Mouse (Mus musculus) urinary bladder, postnatal 36 days (tissue): Measurements from ENCODE around the gene Olfr317.
"Not testable (repeated sequence)": the region's sequence is repeated elsewhere in the genome, so short reads cannot be mapped to it uniquely, and the experiment has no call there.

Experiments
- DNase-seq, 2 experiments: peaks; one replicate each; pipeline ENCODE4 v3.0.0; 2022; ENCODE audit warnings: low spot score in 2 of 2, mixed read lengths in 1 of 2

Olfr317 gene

GRCm38 (mm10) chr11:58738792-58739262 is at the start of gene Olfr317:
Olfr317 (minus strand) TSS chr11:58739212.
- DNase-seq: no peak

- no peak for DNase-seq
These were observed 49.3 kb upstream of the Olfr317 start for GRCm38 (mm10) chr11:58788346-58788745.

GRCm38 (mm10) chr11:58787651-58788050 is 48.6 kb upstream of the Olfr317 start:
- DNase-seq: no peak

GRCm38 (mm10) chr11:58784182-58784581 is 45.2 kb upstream of the Olfr317 start:
- no peak for DNase-seq

- no peak for DNase-seq
These were observed 43.6 kb upstream of the Olfr317 start, which contains the start of gene Olfr314 for GRCm38 (mm10) chr11:58782480-58783089. Olfr314 (plus strand) TSS chr11:58782952.

- no peak for DNase-seq
These were observed 33.9 kb upstream of the Olfr317 start, which contains the start of gene Olfr315 for GRCm38 (mm10) chr11:58772888-58773287. Olfr315 (plus strand) TSS chr11:58773188.

GRCm38 (mm10) chr11:58752434-58752833 is 13.4 kb upstream of the Olfr317 start, which contains the start of gene Olfr316:
Olfr316 (plus strand) TSS chr11:58752734.
- no peak for DNase-seq

GRCm38 (mm10) chr11:58751096-58751495 is 12.1 kb upstream of the Olfr317 start:
- DNase-seq: not testable (repeated sequence)

- DNase-seq: no peak
These were observed 5.6 kb downstream of the Olfr317 start for GRCm38 (mm10) chr11:58733372-58733771.

GRCm38 (mm10) chr11:58727896-58728650 is 10.9 kb downstream of the Olfr317 start:
- not testable (repeated sequence) for DNase-seq

- DNase-seq: no peak
These were observed 15.1 kb downstream of the Olfr317 start, which contains the start of gene Olfr318 for GRCm38 (mm10) chr11:58723914-58724313. Olfr318 (minus strand) TSS chr11:58724014.

- no peak for DNase-seq
These were observed 19.3 kb downstream of the Olfr317 start for GRCm38 (mm10) chr11:58719701-58720100.

- not testable (repeated sequence) for DNase-seq
These were observed 21.3 kb downstream of the Olfr317 start for GRCm38 (mm10) chr11:58717723-58718122.

GRCm38 (mm10) chr11:58709086-58709485 is 29.9 kb downstream of the Olfr317 start:
- DNase-seq: no peak

GRCm38 (mm10) chr11:58698862-58699261 is 40.1 kb downstream of the Olfr317 start, which contains the start of gene Olfr319:
Olfr319 (plus strand) TSS chr11:58699162.
- no peak for DNase-seq
